Mouse (Mus musculus) lung, embryonic 14.5 days (tissue): ENCODE results near the gene Erbin. TPM values are rescaled to one million over a fixed set of nuclear protein-coding genes. Genes with fewer than 3 reads are reported as not detected.

ENCODE experiments used
- ATAC-seq: fragments of 200-750 bp; cut with Nextera tagmentation; 2 replicates; pipeline ENCODE4 v1.8.0; 2017; ENCODE audit warnings: mild to moderate bottlenecking, moderate TSS enrichment, moderate library complexity; ENCODE audit not compliant: insufficient read depth
- DNase-seq: peaks from one replicate; pipeline ENCODE4 v3.0.0-alpha.2; 2015
- H3K27ac ChIP-seq: fragments of 300-500 bp; sonication (generic); 2 replicates; pipeline ENCODE4 v1.5.1; 2014; ENCODE audit warnings: low read depth, mild to moderate bottlenecking, moderate library complexity
- H3K27me3 ChIP-seq: fragments of 300-500 bp; sonication (generic); 2 replicates; pipeline ENCODE4 v1.6.1; 2014; ENCODE audit warnings: low read length, control low read depth; ENCODE audit not compliant: insufficient read depth
- H3K36me3 ChIP-seq: fragments of 300-500 bp; sonication (generic); 2 replicates; pipeline ENCODE4 v1.6.1; 2014; ENCODE audit warnings: control low read depth; ENCODE audit not compliant: insufficient read depth
- H3K4me1 ChIP-seq: fragments of 300-500 bp; sonication (generic); 2 replicates; pipeline ENCODE4 v1.6.1; 2014; ENCODE audit warnings: antibody characterized with exemption, control low read depth; ENCODE audit not compliant: insufficient read depth
- H3K4me2 ChIP-seq: fragments of 300-500 bp; sonication (generic); 2 replicates; pipeline ENCODE4 v1.6.1; 2014; ENCODE audit warnings: mild to moderate bottlenecking
- H3K4me3 ChIP-seq: fragments of 300-500 bp; sonication (generic); 2 replicates; pipeline ENCODE4 v1.5.1; 2014; ENCODE audit warnings: low read depth, low read length
- H3K9ac ChIP-seq: fragments of 300-500 bp; sonication (generic); 2 replicates; pipeline ENCODE4 v1.6.1; 2014
- H3K9me3 ChIP-seq: fragments of 300-500 bp; sonication (generic); 2 replicates; pipeline ENCODE4 v1.6.1; 2016; ENCODE audit warnings: low read depth, low read length, control low read depth
- CTCF ChIP-seq: IDR thresholded peaks from 2 replicates; pipeline ENCODE4 v1.5.1; 2016; ENCODE audit warnings: antibody characterized with exemption, low read depth
- WGBS: fragments of 180-500 bp; shearing (Covaris S2); extraction: QIAGEN DNeasy Blood & Tissue Kit; methylation state at CpG from one replicate; pipeline ENCODE4 v1.1.7; 2014; 5-methylcytosine and 5-hydroxymethylcytosine counted together
- polyA plus RNA-seq: library from polyadenylated mRNA; unstranded; fragments of >200 nt; fragmentation: Nextera tagmentation; extraction: Ambion mirVana; gene quantifications from 2 replicates; pipeline ENCODE4 v1.2.1, GENCODE M21; 2014

The Erbin gene
- polyA plus RNA-seq, 1 experiment from 2014 or later, result 30.7 TPM

GRCm38 (mm10) chr13:103817935-103818334 lies 102.4 kb downstream of the Erbin start:
- Histone ChIP-seq H3K9ac (no peak overlapping the region), H3K27me3 (no peaks in the 10 kb centered on the region), H3K36me3 (peaks cover 44% of the 10 kb centered on the region), H3K4me2 (no peak overlapping the region), H3K9me3 (no peaks in the 10 kb centered on the region), H3K4me3 (no peak overlapping the region), H3K27ac (no peak overlapping the region), H3K4me1 (no peaks in the 10 kb centered on the region)
- ATAC-seq (no peak), DNase-seq (no peak)
- WGBS, result 84% methylated on average over 3 of the region's 3 CpGs
- TF ChIP-seq CTCF, result no peak

- no peak for DNase-seq
- H3K4me3 ChIP-seq, result no peak overlapping the region
- TF ChIP-seq CTCF, result no peak
- H3K4me2 ChIP-seq, result no peak overlapping the region
- H3K27ac ChIP-seq, result no peak overlapping the region
- 58% methylated on average over 5 of the region's 5 CpGs for WGBS
- H3K27me3 ChIP-seq, result no peaks in the 10 kb centered on the region
- no peak for ATAC-seq
- no peaks in the 10 kb centered on the region for H3K4me1 ChIP-seq
- H3K9ac ChIP-seq, result no peak overlapping the region
- no peaks in the 10 kb centered on the region for H3K9me3 ChIP-seq
- H3K36me3 ChIP-seq, result no peaks in the 10 kb centered on the region; the same call in 1 of the 2 replicates
These were observed 112.8 kb downstream of the Erbin start for GRCm38 (mm10) chr13:103807464-103807863.

GRCm38 (mm10) chr13:103806210-103806851 lies 114.0 kb downstream of the Erbin start:
- Histone ChIP-seq H3K4me3 (no peak overlapping the region), H3K36me3 (no peaks in the 10 kb centered on the region), H3K4me2 (no peak overlapping the region), H3K27me3 (no peaks in the 10 kb centered on the region), H3K9me3 (no peaks in the 10 kb centered on the region), H3K4me1 (no peaks in the 10 kb centered on the region), H3K27ac (no peak overlapping the region), H3K9ac (no peak overlapping the region)
- DNase-seq (no peak), ATAC-seq (no peak)
- 61% methylated on average over 6 of the region's 6 CpGs for WGBS
- no peak for TF ChIP-seq CTCF

GRCm38 (mm10) chr13:103803721-103804120 lies 116.6 kb downstream of the Erbin start:
- no peak overlapping the region for H3K9ac ChIP-seq
- no peaks in the 10 kb centered on the region for H3K36me3 ChIP-seq
- WGBS, result 73% methylated on average over 5 of the region's 5 CpGs
- no peak overlapping the region for H3K27ac ChIP-seq
- no peak for TF ChIP-seq CTCF
- H3K4me3 ChIP-seq, result no peak overlapping the region
- ATAC-seq (no peak), DNase-seq (no peak)
- no peaks in the 10 kb centered on the region for H3K27me3 ChIP-seq
- H3K4me1 ChIP-seq, result no peaks in the 10 kb centered on the region
- H3K9me3 ChIP-seq, result no peaks in the 10 kb centered on the region
- no peak overlapping the region for H3K4me2 ChIP-seq

GRCm38 (mm10) chr13:103801021-103801420 lies 119.3 kb downstream of the Erbin start:
- no peak for TF ChIP-seq CTCF
- Histone ChIP-seq H3K9ac (no peak overlapping the region), H3K9me3 (no peaks in the 10 kb centered on the region), H3K4me2 (no peak overlapping the region), H3K27me3 (no peaks in the 10 kb centered on the region), H3K27ac (no peak overlapping the region), H3K4me3 (no peak overlapping the region), H3K36me3 (no peaks in the 10 kb centered on the region), H3K4me1 (no peaks in the 10 kb centered on the region)
- ATAC-seq, result no peak
- no peak for DNase-seq
- WGBS, result 75% methylated on average over 1 of the region's 1 CpGs

GRCm38 (mm10) chr13:103794688-103795543 lies 125.4 kb downstream of the Erbin start:
- H3K4me3 ChIP-seq, result no peak overlapping the region
- 85% methylated on average over 9 of the region's 9 CpGs for WGBS
- H3K4me2 ChIP-seq, result no peak overlapping the region
- no peak for ATAC-seq
- no peaks in the 10 kb centered on the region for H3K9me3 ChIP-seq
- no peaks in the 10 kb centered on the region for H3K4me1 ChIP-seq
- TF ChIP-seq CTCF, result no peak
- no peak for DNase-seq
- no peaks in the 10 kb centered on the region for H3K27me3 ChIP-seq
- H3K36me3 ChIP-seq, result no peaks in the 10 kb centered on the region
- H3K9ac ChIP-seq, result no peak overlapping the region
- H3K27ac ChIP-seq, result no peak overlapping the region

GRCm38 (mm10) chr13:103779922-103780585 lies 140.3 kb downstream of the Erbin start:
- DNase-seq (peak; percentile 76), ATAC-seq (0 out of 2 replicates have a peak, but pooled peaks have one; percentile 39)
- 28% methylated on average over 11 of the region's 11 CpGs for WGBS
- no peaks in the 10 kb centered on the region for H3K4me1 ChIP-seq
- H3K27me3 ChIP-seq, result no peaks in the 10 kb centered on the region
- peak; percentile 53 for TF ChIP-seq CTCF
- no peak overlapping the region for H3K4me3 ChIP-seq
- H3K27ac ChIP-seq, result no peak overlapping the region
- H3K4me2 ChIP-seq, result no peak overlapping the region
- H3K9ac ChIP-seq, result no peak overlapping the region
- H3K36me3 ChIP-seq, result no peaks in the 10 kb centered on the region
- no peaks in the 10 kb centered on the region for H3K9me3 ChIP-seq
